Mouse (Mus musculus) retina, postnatal 7 days (tissue): ENCODE measurements around the gene Ascl3.

Experiments
- DNase-seq: peaks from one replicate; pipeline ENCODE4 v3.0.0-alpha.2; 2012; ENCODE audit warnings: low read depth, low spot score

Ascl3 gene

GRCm38 (mm10) chr7:109710069-109710468 lies 21.5 kb downstream of the Ascl3 start:
- DNase-seq, result no peak

DNA sequence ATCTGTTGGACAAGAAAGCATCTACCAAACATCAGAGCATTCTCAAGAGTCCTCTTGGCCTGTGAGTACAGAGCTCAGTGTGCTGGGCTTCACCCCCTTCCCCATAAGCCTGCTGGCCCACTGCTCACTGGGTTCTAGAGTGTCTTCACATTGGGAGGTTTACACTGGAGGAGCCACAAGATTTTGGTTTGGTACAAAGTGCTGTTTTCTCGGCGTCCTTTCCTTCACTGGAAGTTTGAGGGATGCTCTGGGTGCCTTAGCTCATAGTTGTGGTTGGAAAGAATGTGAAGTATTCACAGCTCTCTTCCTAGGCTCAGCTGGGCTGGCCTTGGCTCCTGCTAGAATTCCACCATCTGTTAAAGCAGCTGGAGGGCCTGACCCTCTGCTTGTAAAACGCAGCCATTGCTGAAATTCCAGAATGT lies 22.6 kb downstream of the Ascl3 start:
- no peak for DNase-seq

- peak; percentile 52 for DNase-seq
Observed at GRCm38 (mm10) chr7:109707023-109707785, 24.3 kb downstream of the Ascl3 start.

DNA sequence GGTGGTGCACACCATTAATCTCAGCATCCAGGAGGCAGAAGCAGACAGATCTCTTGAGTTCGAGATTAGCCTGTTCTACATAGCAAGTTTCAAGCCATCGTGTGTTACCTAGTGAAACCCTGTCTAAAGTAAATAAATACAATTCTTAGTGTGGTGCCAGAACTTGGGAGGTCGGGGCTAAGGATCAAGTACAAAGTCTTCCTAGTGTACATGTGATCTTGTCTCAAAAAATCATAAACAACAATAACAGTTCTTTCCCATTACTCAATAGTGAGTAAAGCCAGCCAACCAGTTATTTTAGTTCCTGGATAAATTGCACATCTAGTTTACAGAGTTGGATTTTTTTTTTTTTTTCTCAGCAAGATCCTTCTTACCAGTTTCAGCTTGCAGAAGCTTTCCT lies 27.1 kb downstream of the Ascl3 start:
- no peak for DNase-seq

DNA sequence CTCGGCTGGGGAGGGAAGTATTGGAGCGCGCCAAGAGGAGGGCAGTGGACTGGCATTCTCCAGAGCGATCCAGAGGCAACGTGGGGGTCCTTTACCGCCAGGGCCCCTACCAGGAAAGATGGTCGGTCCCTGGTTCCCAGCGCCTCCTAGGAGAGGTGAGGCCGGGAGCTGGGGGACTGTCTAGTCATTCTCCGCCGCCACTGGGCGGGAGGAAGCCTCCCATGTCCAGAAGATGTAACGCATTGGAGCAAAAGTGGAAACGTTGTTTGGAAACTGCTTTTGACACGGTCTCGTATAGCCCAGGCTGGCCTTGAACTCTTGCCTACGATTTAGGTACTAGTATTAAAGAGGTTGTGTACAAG lies 27.5 kb downstream of the Ascl3 start:
- DNase-seq, result no peak

GRCm38 (mm10) chr7:109703190-109704015 lies 28.1 kb downstream of the Ascl3 start, which contains the start of the genes St5 and Akip1:
St5 (minus strand) TSS chr7:109703605.
Akip1 (plus strand) TSS chr7:109703690.
- peak; percentile 89 for DNase-seq

GRCm38 (mm10) chr7:109702721-109703120 lies 28.8 kb downstream of the Ascl3 start:
- DNase-seq, result no peak

GRCm38 (mm10) chr7:109700213-109700612 lies 31.3 kb downstream of the Ascl3 start:
- DNase-seq, result no peak

GRCm38 (mm10) chr7:109695339-109695726 lies 36.2 kb downstream of the Ascl3 start:
- no peak for DNase-seq

DNA sequence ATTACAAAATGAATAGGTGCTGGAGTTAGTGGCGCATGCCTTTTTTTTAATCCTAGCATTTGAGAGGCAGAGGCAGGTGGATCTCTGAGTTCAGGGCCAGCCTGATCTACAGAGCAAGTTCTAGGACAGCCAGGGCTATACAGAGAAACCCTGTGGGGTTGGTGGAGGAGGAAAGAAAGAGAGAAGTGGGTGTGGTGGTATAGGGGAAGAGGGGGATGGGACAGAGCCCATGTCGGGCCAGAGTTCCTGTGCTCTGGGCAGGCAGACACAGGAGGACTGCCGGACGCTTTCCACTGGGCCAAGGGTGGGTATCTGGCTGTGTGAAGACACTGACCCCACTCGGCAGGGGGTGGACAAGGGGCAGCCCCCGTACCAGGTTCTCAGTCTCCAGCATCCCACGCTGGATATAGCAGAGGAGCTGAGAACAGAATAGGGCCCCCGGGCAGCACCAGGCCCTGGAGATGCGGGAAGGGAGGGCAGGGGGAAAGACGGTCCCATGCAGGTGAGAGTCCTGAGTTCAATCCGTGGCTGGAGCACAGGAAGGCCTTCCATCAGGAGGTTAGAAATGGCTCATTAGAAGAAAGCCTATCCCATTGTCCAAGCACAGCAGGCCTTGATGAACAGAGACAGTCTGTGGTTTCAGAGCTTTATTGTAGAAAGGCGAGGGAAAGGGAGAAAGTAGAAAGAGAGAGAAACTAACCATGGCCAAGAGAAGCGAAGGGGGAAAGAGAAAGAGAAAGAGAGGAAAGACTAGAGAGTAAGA lies 36.8 kb downstream of the Ascl3 start:
- no peak for DNase-seq

DNA sequence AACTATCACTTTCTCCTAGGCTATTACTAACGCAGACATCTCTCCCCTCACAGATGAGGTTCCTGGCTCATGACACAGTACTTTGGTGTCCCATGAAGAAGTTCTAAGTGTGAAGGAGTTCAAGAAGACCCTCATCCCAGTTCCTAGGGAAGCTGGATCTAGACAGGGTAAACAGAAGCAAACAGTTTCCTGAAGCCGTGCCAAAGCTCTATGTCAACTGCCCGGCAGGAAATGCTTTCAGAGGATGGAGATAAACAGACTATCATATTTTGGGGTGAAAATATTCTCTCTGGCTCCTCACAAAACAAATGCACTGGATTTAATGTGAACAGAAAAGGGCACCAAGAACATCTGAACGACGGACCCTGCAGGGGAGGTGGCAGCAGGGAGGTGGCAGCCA lies 40.6 kb downstream of the Ascl3 start:
- no peak for DNase-seq

DNA sequence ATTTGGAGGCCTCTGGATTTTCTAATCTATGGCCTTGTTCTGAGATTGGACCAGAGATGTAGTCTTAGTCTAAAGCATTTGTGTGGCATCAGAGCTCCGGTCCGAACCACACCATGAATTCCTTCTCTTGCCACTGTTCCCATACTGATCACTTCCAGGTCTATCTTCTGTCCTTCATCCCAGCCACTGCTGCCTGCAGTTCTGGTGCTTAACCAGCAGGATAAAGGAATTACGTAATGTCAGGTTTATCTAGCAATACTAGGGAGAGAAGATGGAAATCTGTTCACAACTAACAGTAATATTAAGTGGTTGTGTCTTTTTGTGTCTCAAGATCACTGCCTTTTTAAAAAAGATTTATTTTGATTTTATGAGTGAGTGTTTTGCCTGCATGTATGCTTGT lies 41.4 kb downstream of the Ascl3 start:
- DNase-seq, result no peak

GRCm38 (mm10) chr7:109686585-109687128 lies 44.9 kb downstream of the Ascl3 start:
- DNase-seq, result no peak

GRCm38 (mm10) chr7:109680879-109681278 lies 50.6 kb downstream of the Ascl3 start:
- no peak for DNase-seq

DNA sequence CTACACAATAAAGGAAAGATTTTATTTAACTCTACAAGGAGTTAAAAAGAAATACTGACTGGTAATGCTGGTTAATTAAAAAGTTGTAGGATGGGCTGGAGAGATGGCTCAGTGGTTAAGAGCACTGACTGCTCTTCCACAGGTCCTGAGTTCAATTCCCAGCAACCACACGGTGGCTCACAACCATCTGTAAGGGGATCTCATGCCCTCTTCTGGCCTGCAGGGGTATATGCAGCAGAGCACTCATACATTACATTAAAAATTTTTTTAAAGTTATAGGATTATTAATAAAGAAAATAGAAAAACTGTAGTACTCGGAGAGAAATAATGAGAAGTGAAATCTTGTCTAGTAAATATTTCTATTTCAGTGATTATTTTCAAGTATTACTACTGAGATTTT lies 51.2 kb downstream of the Ascl3 start:
- DNase-seq, result no peak
